Mouse (Mus musculus) spleen, adult 12 weeks (tissue): ENCODE measurements around the gene Fgfbp3.
"Not testable (repeated sequence)": the region's sequence is repeated elsewhere in the genome, so short reads cannot be mapped to it uniquely, and the experiment has no call there.

Experiments used
- DNase-seq: peaks from one replicate; pipeline ENCODE4 v3.0.0; 2022; ENCODE audit warnings: low spot score

The Fgfbp3 gene

GRCm38 (mm10) chr19:36919466-36919865 is at the start of gene Fgfbp3:
TSS of gene Fgfbp3 (minus strand) at chr19:36919615.
- no peak for DNase-seq

DNA sequence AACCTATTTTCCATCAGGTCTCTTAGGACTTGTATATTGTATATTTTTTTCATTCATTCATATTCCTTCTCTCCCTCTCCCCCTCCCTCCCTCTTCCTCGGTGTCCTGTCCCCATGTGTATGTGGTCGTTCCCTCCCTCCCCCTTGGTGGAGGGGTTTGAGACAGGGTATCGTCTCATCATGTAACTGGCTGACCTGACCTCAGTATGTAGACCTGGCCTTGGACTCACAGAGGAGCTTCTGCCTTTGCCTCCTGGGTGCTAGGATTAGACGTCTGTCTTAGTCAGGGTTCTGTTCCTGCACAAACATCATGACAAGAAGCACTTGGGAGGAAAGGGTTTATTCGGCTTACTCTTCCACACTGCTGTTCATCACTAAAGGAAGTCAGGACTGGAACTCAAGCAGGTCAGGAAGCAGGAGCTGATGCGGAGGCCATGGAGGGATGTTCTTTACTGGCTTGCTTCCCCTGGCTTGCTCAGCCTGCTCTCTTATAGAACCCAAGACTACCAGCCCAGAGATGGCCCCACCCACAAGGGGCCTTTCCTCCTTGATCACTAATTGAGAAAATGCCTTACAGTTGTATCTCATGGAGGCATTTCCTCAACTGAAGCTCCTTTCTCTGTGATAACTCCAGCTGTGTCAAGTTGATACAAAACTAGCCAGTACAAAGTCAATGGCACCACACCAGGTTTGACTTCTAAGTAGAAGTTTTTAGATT is 43.3 kb upstream of the Fgfbp3 start:
- not testable (repeated sequence) for DNase-seq

GRCm38 (mm10) chr19:36961320-36961719 is 41.9 kb upstream of the Fgfbp3 start:
- no peak for DNase-seq

- no peak for DNase-seq
Measured at GRCm38 (mm10) chr19:36958331-36958730, 38.9 kb upstream of the Fgfbp3 start.

DNA sequence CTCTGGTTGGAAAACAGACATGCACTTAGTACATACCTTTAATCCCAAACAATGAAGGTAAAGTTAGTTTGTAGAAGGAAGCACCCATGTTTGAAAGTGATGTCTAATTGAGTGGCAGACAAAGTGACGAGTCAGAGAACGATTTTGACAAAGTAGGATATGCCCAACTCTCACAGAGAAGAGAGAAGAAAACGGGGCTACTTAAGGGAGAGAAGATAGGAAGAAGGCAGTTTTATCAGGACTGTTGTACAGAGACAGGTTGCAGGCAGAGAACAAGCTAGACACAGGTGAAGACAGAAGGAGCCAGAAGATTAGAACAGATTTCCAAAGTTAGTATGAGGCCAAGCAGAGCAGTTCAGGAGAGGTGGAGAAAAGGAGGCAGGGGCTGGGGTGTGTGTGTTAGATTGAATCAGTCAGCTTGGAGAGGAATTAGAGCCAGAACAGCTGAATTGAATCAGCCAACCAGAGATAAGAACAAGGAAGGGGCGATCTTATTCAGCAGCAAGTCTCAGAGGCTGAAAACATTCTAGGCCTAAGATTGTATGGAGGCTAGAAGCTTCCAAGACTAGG is 34.3 kb upstream of the Fgfbp3 start:
- DNase-seq = no peak

GRCm38 (mm10) chr19:36940064-36940463 is 20.6 kb upstream of the Fgfbp3 start:
- no peak for DNase-seq

DNA sequence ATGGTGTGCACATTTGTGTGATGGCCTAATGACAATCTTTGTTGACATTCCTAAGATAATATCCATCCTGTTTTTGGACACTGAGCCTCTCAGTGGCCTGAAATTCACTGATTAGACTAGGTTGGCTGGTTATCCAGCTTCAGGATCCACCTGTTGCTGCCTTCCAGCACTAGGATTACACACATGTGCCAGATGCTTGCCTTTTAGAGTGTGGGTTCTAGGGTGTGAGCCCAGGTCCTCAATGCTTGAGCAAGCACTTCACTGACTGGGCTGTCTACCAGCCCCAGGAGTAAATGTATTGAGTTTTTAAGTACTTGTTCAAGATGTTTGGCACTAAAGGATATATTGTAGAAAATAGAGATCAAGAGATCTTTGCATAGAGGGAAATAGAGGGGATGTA is 18.6 kb upstream of the Fgfbp3 start:
- DNase-seq = no peak

DNA sequence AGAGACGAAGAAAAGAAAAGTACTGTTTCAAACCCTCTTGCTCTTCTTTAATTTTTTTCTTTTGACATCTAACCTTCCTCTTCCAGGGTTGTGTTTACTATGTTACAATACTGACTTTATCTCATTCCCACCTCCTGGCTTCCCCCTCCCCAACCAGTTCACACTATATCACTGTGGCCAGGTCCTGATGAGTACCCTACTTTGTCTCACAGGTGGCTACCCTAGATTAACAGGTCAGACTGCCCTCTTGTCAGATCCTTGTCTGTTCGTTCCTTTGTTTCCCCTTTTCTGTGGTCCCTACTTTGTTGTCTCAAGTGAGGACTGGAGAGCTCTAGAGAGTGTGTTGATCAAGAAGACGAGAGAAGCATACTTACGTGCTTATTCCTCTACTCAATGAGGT is 16.9 kb upstream of the Fgfbp3 start:
- no peak for DNase-seq

- no peak for DNase-seq
Measured at GRCm38 (mm10) chr19:36932613-36933012, 13.2 kb upstream of the Fgfbp3 start.

- no peak for DNase-seq
Measured at GRCm38 (mm10) chr19:36932097-36932496, 12.7 kb upstream of the Fgfbp3 start.

DNA sequence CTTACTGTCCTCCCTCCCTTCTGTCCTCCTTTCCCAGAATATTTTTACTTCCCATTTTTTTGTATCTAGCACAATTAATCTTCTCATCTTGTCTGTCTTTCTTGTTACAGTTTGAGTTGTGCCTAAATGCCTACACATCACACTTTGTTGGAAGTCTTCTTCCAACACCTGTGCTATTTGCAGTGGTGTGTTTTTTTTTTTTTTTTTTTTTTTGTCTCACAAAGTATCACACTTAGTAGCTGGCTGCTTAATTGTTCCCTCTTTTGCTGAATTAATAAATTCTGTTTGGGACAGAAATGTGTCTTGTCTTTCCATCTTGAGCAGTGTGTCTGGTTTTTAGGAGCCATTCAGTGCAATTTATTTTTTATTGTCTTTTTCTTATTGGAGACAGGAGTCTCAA is 10.4 kb upstream of the Fgfbp3 start:
- no peak for DNase-seq

DNA sequence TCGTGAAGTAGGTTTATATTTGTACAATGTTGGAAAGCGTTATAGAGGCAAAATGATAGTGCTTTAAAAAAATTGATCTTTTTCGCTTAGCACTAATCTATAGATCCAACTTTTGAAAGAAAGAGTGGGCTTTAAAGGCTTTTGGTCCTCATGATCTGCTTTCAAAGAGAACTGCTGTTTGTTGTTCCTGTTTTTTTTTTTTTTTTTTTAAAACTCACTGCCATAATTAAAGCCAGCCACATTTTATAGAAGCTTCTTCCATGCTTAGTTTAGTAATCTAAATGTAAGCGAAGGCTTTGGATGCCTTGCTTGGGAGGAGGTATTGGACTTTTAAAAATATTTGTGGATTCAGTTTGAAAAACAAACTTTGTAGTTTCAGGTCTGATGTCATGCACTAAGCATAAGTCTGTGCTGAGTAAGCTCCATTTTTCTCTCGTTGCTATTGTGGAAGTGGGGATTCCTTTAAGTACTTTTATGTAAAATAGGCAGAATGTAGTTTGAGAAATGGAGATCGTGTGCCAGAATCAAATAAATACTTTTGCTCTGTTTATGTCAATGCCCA is 8.5 kb upstream of the Fgfbp3 start:
- no peak for DNase-seq

- no peak for DNase-seq
Measured at GRCm38 (mm10) chr19:36926553-36927236, 7.3 kb upstream of the Fgfbp3 start.

DNA sequence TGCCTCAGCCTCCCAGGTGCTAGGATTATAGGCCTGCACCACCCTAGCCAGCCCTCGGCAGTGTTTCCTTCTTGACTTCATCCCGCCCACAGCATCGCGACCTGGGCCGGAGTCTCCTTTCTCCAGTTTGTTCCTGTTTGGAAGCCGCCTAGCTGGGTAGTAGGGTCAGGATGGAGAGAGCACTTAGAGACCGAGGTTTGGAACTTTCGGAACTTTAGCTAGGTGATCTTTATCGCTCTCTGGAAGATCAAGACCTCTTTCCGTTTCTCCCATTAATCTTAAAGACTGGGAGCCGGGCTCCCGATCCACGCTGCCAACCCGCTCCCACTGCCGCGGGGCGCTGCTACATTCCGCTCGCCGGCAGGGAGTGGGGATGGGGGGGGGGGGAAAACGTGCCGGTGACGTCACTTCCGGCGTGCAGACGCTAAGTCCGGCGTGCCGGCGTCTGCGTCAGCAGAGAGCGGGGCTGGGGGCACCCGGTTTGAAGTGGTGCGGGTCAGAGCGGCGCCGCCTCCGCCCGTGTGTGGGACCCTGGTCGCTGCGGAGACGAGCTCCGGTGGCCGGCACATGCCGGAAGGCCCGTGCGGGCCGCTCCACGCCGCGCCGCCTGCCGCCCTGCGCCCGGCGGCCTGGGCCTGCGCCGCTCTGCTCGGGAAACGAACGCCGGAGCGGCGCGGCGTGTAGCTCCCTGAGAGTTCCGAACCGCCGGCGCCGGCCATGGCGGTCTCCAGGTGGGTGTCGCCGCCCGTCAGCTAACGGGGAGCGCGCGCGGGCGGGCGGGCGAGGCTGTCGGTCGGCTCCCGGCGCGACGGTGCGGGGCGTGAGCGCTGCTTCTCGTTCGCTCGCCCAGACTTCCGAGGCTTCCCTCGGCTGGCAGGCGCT is 6.5 kb upstream of the Fgfbp3 start, which contains the start of gene Btaf1:
TSS of gene Btaf1 (plus strand) at position 409 of the 882 bp plus-strand sequence.
- DNase-seq = peak; percentile 78

- DNase-seq = no peak
Measured at GRCm38 (mm10) chr19:36922936-36923335, 3.5 kb upstream of the Fgfbp3 start.

- no peak for DNase-seq
Measured at GRCm38 (mm10) chr19:36922015-36922414, 2.6 kb upstream of the Fgfbp3 start.

DNA sequence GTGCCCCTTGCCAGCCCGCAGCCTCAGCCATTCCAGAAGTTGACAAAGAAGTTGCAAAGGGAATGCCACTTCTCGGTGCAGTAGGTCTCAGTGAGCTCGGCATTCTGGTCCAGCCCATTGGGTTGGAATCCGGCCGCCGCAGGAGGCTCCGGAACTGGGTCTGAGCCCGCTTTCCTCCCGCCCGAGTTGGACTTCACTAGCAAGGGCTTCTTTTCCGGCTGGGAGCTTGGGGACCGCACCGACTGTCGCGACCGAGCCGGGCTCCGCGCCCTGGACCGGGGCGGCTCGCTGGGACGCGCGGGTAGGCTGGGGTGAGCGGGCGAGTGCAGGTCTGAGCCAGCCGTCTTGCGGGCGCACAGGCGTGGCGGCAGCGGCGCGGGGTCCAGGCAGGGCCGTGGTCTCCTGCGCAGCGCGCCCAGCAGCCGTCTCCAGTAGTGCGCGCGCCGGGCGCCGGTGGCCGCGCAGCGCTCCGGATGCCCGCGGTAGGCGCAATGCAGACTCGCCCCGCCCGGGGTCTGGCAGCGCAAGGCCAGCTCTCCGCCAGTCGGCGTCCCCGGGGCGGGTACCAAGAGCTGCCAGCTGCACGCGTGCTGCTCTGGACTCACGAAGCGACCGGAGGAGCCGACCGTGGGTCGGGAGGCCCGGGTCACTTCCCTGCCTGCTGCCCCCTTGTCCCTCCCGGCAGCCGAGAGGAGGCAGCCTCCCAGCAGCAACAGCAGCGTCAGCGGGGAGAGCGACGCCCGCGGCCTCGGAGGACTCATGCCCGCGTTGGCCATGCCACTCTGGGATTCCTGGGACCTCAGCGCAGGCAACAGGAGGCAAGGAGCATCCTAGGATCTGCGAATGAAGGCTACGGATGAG is 744 bp downstream of the Fgfbp3 start:
- peak; percentile 53 for DNase-seq

- no peak for DNase-seq
Measured at GRCm38 (mm10) chr19:36916876-36917389, 2.5 kb downstream of the Fgfbp3 start.

GRCm38 (mm10) chr19:36916206-36916605 is 3.2 kb downstream of the Fgfbp3 start:
- DNase-seq = no peak

GRCm38 (mm10) chr19:36913064-36913463 is 6.4 kb downstream of the Fgfbp3 start:
- no peak for DNase-seq
